Mouse (Mus musculus): ENCODE measurements at regions not wholly inside any gene's neighbourhood (a gene's known extent, or its start where the extent isn't known, plus 50 kb on each side); places are given as distances from the start of the nearest gene placed in this dataset.

DNA sequence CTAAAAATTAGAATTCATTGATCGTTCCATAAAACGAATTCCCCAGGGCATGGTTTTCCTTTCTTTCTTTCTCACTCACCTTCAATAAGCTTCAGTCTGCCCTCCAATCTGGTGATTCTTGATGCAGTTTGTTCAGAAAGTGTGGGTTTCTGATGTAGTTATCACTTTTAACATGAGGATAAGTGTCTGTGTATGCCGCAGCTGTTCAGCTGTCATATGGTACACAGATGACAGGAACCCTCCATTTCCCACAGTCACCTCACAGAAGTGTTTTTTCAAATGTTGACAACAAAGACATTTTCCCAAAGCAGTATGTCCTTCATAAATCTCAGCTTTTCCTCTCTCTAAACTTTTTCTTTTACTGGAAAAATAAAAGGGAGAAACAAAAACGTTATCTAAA is 2177.0 kb downstream of the 9330182O14Rik start:
- no peak for DNase-seq

DNA sequence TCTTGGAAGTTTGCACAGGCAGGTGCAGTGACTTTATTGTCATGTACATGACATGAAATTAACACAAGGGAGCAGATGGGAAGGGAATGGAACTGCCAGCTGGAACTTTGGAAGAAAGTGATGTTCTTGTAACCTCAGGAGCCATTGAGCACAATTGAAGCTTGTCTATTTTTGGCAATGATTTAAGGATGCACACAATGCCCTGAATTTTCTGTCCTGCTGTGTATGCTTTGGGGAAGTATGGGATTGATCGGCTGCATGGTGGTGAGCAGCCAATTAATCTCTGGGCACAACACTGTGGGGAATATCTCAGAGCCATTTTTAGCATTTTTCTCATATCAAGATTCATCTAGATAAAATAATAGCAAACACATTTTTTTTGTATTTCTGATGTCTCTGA is 2186.2 kb downstream of the 9330182O14Rik start:
- no peak for DNase-seq

DNA sequence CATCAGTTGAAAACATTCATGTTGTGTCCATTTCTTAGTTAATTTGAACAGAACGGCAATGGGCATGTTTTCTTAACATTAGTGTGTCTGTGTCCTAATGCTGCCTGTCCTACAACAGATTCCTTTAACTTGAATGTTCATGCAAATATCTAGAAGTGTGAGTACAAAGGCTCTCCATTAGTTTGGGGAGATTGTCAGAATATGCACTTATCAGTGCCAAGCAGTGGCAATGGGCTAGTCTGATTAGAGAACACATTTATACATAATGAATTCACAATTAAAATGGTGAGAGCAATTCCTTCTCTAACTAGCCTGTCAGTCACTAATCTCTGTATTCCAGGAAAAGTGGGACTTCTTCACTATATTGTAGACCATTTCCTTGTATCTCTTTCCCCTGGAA is 2188.8 kb downstream of the 9330182O14Rik start:
- no peak for DNase-seq

DNA sequence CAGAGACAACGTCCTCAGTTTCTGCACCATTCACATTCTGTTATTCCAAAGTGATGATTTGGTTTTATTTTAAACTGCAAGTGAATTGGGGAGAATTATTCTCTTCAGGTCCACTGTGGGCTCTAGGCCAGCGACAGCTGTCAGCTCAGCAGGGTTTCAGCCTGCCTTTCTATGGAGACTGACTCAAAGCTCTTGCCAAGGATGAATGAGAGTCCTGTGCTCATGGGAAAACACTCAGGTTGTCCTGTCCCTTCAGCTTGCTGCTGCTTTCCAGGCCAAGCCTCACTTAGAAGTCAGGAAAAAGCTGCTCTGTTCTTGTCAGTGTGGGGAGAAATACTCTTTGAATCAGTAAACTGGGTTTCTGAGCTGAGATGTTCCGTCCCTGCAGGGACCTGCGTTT is 2191.1 kb downstream of the 9330182O14Rik start:
- DNase-seq = no peak

DNA sequence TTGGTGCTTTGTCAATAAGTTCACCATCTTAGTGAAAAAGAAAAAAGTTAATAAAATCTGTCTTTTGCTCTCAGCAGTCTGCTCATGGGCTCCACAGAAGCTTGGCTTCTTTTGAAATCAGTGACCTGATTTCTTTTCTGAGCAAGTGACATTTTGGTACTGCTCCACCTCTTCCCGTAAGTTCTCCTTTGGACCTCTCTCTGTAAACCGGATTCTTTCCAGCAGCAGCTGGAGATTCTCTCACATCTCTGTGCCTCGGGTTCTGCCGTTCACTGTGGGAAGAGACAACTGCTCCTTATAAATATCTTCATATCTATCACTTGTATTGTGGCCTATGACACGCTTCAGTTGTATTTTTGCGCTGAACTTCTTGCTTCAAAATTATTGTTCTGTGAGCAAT is 2194.4 kb downstream of the 9330182O14Rik start:
- no peak for DNase-seq

DNA sequence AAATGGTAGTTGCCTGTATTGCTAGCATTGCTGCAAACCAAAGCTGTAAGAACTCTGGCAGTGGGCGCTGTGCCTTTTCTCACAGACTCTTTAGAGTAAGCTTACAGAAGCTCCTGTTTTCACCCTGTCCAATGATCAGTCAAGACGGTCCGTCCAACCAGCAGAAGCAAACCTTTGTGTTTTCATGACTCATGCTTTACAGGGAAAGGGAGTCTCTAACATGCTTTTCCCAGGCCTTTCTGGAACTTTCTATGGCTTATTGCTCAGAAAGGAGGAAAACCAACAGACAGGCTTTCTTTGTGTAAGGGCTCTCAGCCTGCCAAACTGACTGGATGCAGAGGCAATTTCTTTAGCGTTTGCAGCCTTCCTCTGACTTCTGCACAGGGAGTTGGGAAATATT is 2195.6 kb downstream of the 9330182O14Rik start:
- no peak for DNase-seq

DNA sequence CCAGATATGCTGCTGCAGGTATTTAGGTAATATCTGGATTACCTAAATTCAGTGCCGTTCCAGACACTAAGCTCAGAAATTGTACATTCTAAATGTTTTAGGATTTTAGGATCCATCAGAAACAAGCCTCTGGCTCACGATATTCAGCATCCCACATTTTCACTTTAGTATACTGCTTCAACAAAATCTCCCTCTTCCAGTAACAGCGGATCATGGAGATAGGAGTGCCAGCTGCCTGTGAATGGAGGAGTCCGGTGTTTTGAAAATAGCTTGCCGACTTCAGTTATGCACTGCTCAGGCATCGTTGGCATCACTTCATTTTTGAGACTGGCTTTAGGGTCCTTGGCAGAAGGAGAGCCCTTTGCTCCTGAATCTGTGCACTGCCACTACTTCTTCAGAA is 2199.5 kb downstream of the 9330182O14Rik start:
- DNase-seq = no peak

DNA sequence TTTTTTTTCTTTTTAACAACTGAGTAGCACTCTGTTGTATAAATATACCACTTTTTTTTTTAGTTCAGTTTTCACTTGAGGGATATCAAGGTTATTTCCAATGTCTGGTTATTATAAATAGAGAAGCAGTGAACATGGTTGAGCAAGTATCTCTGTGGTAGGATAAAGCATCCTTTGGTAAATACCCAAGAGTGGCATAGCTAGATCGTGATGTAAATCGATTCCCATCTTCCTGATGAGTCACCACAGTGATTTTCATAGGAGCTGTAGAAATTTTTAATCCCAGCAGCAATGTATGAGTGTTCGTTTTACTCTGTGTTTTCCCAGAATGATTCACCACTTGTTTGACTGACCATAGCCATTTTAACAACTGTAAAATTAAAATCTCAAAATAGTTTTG is 2212.0 kb downstream of the 9330182O14Rik start:
- DNase-seq = no peak

DNA sequence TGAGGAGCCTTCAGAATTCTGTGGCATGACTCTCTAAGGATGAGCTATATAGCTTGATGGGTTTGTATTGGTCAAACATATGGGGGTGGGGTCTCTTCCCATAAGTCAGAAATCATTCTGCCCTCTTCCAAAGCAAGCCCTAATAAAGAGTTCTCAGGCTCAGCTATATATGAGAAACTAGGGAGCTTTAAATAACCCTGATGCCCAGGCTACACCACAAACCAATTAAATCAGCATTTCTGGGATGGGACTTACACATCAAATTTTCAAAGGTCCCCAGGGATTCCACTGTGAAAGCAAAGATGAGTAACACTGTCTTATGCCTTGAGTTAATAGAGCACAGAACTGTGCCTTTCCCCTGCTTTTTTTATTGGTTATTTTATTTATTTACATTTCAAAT is 2227.7 kb downstream of the 9330182O14Rik start:
- DNase-seq = no peak

DNA sequence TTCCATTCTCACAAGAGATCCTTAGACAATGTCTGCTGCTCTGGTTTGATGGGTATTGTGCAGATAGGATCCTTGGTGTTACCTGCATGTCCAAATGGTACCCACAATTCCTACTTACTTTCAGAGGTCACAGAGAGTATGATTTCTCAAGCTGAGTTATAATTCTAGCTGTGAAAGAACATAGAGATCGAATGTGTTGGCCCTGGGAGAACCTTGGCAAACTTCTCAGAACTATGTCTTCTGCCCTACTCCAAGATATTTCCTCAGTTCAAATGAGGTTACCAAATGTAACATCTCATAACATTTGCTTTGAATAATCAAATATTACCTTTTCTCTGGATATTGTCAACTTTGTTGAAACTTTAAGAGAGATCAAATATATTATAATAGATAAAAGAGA is 2230.8 kb downstream of the 9330182O14Rik start:
- no peak for DNase-seq

DNA sequence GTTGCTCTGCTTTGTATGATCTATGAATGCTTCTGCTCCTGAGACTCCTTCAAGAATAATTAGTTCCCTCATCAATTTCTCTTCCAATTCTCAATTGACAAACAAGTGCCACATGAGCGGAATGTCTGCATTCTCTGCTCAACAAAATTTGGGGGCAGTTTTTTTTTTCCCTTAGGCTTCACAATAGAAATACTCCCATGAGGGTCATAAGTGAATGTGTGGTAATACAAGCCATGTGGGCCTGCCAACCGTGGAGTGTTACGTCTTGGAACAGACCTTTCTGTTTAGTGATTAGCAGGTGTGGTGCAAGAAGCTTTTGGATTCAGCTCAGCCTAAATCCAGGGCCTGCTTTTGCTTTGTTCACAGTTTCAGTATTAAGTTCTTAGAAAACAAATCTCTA is 2232.6 kb downstream of the 9330182O14Rik start:
- no peak for DNase-seq

DNA sequence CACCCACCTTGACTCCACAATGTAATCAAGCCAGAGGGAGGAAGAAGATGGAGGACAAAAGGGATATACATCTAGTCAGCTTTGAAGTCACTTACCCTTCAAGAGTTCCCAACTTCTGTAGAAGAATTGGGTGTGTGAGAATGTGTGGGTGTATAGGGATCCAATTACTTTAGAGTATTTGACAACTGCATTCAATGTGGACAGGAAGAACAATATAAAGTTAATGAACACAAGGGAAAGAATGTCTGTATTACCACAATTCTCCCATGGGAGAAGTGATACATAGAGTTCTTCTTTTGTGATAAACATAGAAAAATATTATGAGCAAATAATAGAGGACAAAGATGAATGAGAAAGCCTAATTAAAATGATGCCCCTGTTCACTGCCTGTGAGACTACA is 2235.4 kb downstream of the 9330182O14Rik start:
- DNase-seq = no peak

DNA sequence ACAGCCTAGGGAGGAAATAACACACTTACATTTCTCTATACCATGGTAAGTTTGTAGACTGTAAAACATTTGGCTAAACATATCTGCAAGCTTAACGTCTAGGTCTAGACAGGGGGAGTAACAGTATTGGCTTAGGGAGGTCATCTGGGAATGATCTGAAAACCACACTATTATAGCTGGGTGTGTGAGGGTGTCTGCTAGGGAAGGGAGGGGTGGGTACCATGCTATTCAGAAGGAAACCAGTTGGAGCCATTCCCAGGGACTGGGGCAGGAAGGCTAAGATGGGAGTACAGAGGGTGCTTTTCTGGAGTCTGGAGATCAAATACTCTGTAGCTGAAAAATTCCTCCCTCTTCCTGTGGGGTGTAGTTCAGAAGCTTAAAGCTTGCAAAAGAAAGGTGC is 2235.9 kb downstream of the 9330182O14Rik start:
- no peak for DNase-seq

DNA sequence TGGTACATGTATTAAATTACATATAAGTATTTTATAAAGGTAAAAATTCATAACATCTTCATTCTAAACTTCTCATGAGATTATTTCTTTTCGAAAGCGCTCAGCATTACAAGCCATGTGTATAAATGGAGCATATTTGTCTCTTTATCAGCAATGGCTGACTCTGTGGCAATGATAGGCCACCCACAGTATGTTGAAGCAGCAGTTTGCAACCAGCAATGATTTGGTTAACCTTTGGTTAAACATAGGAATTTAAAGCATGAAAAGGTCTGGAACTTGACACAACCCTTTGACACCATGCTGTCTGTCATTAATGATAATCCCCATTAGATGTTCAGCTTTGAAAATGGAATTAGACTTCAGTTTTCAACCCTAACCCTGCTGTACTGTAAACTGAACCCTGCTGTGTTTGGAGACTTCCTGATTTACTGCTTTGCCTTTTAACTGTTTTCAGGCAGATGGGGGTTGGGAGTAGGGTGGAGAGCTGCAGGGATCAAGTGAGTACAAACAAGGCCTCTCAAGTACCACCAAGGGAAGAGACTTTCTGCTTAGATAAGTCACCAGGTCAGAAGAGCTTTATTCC is 2238.6 kb downstream of the 9330182O14Rik start:
- no peak for DNase-seq

Measured in right cerebral cortex, postnatal 25 days (tissue).